Mouse (Mus musculus): ENCODE results near the gene Dusp15. TPM values are rescaled to one million over a fixed set of nuclear protein-coding genes. Genes with fewer than 3 reads are reported as not detected.
A peak's percentile ranks its signal among the peaks of the same experiment; 100 is the strongest.

Gene Dusp15
- total and polyA plus RNA-seq, 2 experiments from 2014 or later, result 21.2 to 47.0 TPM

DNA sequence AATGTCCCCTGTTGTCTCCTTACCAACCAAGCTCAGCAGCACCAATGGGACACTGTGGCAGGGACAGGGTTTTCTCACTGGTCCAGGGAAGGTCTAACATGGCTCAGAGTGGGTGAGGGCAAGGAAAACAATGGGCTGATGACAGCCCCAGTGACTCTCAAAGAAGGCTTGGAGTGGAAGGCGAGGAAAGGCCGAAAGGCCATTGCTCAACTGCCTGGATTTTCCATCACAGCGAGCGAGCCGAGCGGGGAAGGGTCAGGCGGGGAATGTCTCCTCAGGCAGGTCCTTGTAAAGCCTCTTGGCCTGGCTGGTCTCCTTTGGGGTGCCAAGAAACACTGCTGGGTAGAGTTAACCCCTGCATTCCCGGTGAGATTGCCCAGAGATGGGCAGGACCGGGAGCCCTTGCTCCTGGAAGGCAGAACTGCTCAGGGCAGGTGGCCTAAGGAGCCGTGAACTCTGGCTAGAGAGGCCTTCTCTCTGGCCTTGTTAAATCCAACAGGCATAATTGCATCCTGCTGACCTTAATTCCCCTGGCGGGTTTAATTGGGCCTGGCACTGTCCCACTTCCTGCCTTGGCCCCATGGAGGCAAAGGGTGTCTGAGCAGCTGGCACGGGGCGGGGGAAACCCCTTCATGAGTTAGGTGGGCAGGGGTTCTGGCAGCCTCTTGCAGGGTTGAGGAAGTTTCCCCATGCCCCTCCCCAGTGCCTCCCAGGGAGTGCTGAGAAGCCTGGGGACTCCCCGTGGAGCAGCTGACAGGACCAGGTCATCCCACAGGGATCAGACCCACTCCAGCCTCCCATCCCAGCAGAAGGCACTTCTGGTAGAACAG is 44.2 kb downstream of the Dusp15 start:
- 40% methylated on average over 14 of the region's 14 CpGs for WGBS
- DNase-seq (ENCODE audit: low spot score) (no peak), ATAC-seq (no peak)
- Histone ChIP-seq H3K4me3 (ENCODE audit: low read length) (no peak overlapping the region), H3K36me3 (ENCODE audit: insufficient read depth, low read length) (no peaks in the 10 kb centered on the region), H3K4me1 (ENCODE audit: insufficient read depth, low read length) (peaks cover 5% of the 10 kb centered on the region; the same call in 1 of the 2 replicates), H3K27me3 (ENCODE audit: insufficient read depth, low read length) (0 out of 2 replicates have a peak, but pooled peaks cover 4% of the 10 kb centered on the region), H3K4me2 (ENCODE audit: low read depth, low read length) (no peak overlapping the region), H3K9me3 (ENCODE audit: low read length) (no peaks in the 10 kb centered on the region), H3K27ac (no peak overlapping the region), H3K9ac (replicated peaks; ENCODE audit: low read length) (no peak overlapping the region)
- no peak for TF ChIP-seq CTCF (IDR thresholded peaks at IDR 0.05; ENCODE audit: low read depth)

GRCm38 (mm10) chr2:152906274-152907037 is 45.0 kb downstream of the Dusp15 start:
- H3K4me2 ChIP-seq (ENCODE audit: low read depth, low read length), result no peak overlapping the region
- 0 out of 2 replicates have a peak, but pooled peaks cover 2% of the 10 kb centered on the region for H3K27me3 ChIP-seq (ENCODE audit: insufficient read depth, low read length)
- WGBS, result 56% methylated on average over 9 of the region's 9 CpGs
- no peaks in the 10 kb centered on the region for H3K9me3 ChIP-seq (ENCODE audit: low read length)
- DNase-seq (ENCODE audit: low spot score) (no peak), ATAC-seq (no peak)
- H3K36me3 ChIP-seq (ENCODE audit: insufficient read depth, low read length), result no peaks in the 10 kb centered on the region
- H3K4me1 ChIP-seq (ENCODE audit: insufficient read depth, low read length), result peaks cover 5% of the 10 kb centered on the region; the same call in 1 of the 2 replicates
- TF ChIP-seq CTCF (IDR thresholded peaks at IDR 0.05; ENCODE audit: low read depth), result no peak
- no peak overlapping the region for H3K4me3 ChIP-seq (ENCODE audit: low read length)
- H3K9ac ChIP-seq (replicated peaks; ENCODE audit: low read length), result no peak overlapping the region
- no peak overlapping the region for H3K27ac ChIP-seq

DNA sequence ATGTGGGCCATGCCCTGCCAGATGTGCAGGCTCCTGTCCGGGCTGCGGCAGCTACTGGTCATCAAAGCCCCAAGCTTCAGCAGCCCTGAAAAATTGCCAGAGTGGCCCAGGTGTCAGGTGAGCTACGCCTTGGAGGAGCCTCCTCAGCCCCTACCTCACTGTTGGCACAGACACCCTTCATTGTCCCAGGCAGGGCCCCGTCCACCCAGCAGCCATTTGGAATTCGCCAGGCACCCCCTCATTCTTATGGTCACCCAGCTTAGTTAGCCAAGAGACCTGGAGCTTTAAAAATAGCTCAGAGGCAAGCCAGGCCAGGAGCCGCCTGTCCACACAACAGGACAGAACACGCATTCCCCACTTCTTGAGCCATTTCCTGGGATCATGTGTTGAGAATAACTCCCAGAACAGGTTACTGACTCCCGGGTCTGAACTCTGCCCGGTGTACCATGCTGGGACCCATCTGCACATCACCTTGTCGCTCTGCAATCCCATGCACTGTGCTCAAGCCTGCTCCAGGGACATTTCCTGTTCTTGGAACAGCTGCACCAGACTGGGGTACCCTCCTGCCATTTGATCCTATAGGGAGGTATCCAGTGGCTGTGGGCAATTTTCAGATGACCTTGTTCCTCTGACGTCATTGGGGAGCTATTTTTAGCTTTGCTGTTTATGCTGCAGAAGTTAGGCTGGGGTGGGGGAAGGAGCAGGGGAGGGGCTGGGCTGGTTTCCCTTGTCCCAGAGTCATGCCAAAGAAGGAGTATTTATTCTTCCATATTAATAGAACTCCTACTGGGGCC is 46.3 kb downstream of the Dusp15 start:
- no peaks in the 10 kb centered on the region for H3K27me3 ChIP-seq (ENCODE audit: insufficient read depth, low read length)
- no peak overlapping the region for H3K9ac ChIP-seq (replicated peaks; ENCODE audit: low read length)
- no peak overlapping the region for H3K4me2 ChIP-seq (ENCODE audit: low read depth, low read length)
- TF ChIP-seq CTCF (IDR thresholded peaks at IDR 0.05; ENCODE audit: low read depth), result no peak
- H3K36me3 ChIP-seq (ENCODE audit: insufficient read depth, low read length), result no peaks in the 10 kb centered on the region
- H3K4me3 ChIP-seq (ENCODE audit: low read length), result no peak overlapping the region
- DNase-seq (ENCODE audit: low spot score), result no peak
- H3K9me3 ChIP-seq (ENCODE audit: low read length), result no peaks in the 10 kb centered on the region
- H3K4me1 ChIP-seq (ENCODE audit: insufficient read depth, low read length), result peaks cover 5% of the 10 kb centered on the region; the same call in 1 of the 2 replicates
- H3K27ac ChIP-seq, result no peak overlapping the region
- ATAC-seq, result no peak
- 69% methylated on average over 11 of the region's 11 CpGs for WGBS

- H3K4me2 ChIP-seq (ENCODE audit: low read depth, low read length), result no peak overlapping the region
- H3K36me3 ChIP-seq (ENCODE audit: insufficient read depth, low read length), result no peaks in the 10 kb centered on the region
- peaks cover 5% of the 10 kb centered on the region; the same call in 1 of the 2 replicates for H3K4me1 ChIP-seq (ENCODE audit: insufficient read depth, low read length)
- H3K9ac ChIP-seq (replicated peaks; ENCODE audit: low read length), result no peak overlapping the region
- H3K9me3 ChIP-seq (ENCODE audit: low read length), result no peaks in the 10 kb centered on the region
- no peak overlapping the region for H3K27ac ChIP-seq
- no peak for TF ChIP-seq CTCF (IDR thresholded peaks at IDR 0.05; ENCODE audit: low read depth)
- DNase-seq (ENCODE audit: low spot score) (no peak), ATAC-seq (no peak)
- H3K4me3 ChIP-seq (ENCODE audit: low read length), result no peak overlapping the region
- no peaks in the 10 kb centered on the region for H3K27me3 ChIP-seq (ENCODE audit: insufficient read depth, low read length)
- 66% methylated on average over 5 of the region's 5 CpGs for WGBS
Observed at GRCm38 (mm10) chr2:152904127-152904643, 47.3 kb downstream of the Dusp15 start.

DNA sequence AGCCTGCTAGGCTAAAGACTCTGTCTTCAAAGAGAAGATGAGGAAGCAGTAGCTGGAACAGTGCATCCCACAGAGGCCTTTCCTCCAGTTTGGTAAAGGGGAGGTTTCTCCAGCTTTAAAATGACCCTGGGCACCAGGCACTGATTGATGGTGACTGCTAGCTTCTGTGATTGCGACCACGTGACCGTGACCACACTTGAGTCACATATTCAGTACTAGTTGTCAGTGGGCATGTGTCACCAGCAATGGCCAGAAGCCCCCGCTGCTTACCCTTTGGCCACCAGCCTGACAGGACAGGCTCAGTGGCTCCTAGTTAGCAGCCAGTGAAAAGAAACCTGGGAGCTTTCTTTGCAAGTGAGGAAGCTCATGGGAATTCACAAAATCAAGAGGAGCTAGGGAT is 47.9 kb downstream of the Dusp15 start:
- ATAC-seq (no peak), DNase-seq (ENCODE audit: low spot score) (no peak)
- 63% methylated on average over 4 of the region's 4 CpGs for WGBS
- H3K4me1 ChIP-seq (ENCODE audit: insufficient read depth, low read length), result peaks cover 5% of the 10 kb centered on the region; the same call in 1 of the 2 replicates
- H3K4me2 ChIP-seq (ENCODE audit: low read depth, low read length), result no peak overlapping the region
- no peaks in the 10 kb centered on the region for H3K9me3 ChIP-seq (ENCODE audit: low read length)
- no peak overlapping the region for H3K4me3 ChIP-seq (ENCODE audit: low read length)
- H3K27me3 ChIP-seq (ENCODE audit: insufficient read depth, low read length), result no peaks in the 10 kb centered on the region
- no peak overlapping the region for H3K9ac ChIP-seq (replicated peaks; ENCODE audit: low read length)
- no peak overlapping the region for H3K27ac ChIP-seq
- TF ChIP-seq CTCF (IDR thresholded peaks at IDR 0.05; ENCODE audit: low read depth), result no peak
- H3K36me3 ChIP-seq (ENCODE audit: insufficient read depth, low read length), result no peaks in the 10 kb centered on the region

DNA sequence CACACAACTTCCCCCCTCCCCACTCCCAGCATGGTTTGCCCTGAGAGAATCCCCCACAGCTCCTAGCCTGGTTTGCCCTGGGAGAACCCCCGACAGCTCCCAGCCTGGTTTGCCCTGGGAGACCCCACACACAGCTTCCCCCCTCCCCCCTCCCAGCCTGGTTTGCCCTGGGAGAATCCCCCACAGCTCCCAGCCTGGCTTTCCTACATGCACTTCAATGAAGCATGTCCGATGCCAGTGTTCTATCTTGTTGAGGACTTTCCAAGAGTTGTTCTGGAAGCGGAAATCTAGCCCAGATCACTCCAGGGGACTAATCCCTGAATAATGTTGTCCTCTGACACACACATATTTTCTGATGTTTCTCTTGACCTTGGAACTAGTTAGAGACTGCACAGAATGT is 48.8 kb downstream of the Dusp15 start:
- Histone ChIP-seq H3K4me1 (ENCODE audit: insufficient read depth, low read length) (peaks cover 5% of the 10 kb centered on the region; the same call in 1 of the 2 replicates), H3K27me3 (ENCODE audit: insufficient read depth, low read length) (no peaks in the 10 kb centered on the region), H3K4me2 (ENCODE audit: low read depth, low read length) (no peak overlapping the region), H3K4me3 (ENCODE audit: low read length) (no peak overlapping the region), H3K27ac (no peak overlapping the region), H3K36me3 (ENCODE audit: insufficient read depth, low read length) (no peaks in the 10 kb centered on the region), H3K9ac (replicated peaks; ENCODE audit: low read length) (no peak overlapping the region), H3K9me3 (ENCODE audit: low read length) (no peaks in the 10 kb centered on the region)
- DNase-seq (ENCODE audit: low spot score) (peak; percentile 58), ATAC-seq (peak; percentile 38; the same call in 1 of the 2 replicates)
- no peak for TF ChIP-seq CTCF (IDR thresholded peaks at IDR 0.05; ENCODE audit: low read depth)
- WGBS, result 14% methylated on average over 3 of the region's 3 CpGs
